Mouse (Mus musculus) bone marrow macrophage, adult 2 months (primary cell): ENCODE results near the gene Exosc5.

Experiments
- CTCF ChIP-seq: IDR thresholded peaks from 2 replicates; pipeline ENCODE4 v1.5.1; 2012; ENCODE audit warnings: low read depth, mild to moderate bottlenecking, low read length, moderate library complexity
- POLR2A ChIP-seq: IDR thresholded peaks from 2 replicates; pipeline ENCODE4 v1.6.1; 2012; ENCODE audit warnings: mild to moderate bottlenecking, low read depth, low read length, borderline replicate concordance

DNA sequence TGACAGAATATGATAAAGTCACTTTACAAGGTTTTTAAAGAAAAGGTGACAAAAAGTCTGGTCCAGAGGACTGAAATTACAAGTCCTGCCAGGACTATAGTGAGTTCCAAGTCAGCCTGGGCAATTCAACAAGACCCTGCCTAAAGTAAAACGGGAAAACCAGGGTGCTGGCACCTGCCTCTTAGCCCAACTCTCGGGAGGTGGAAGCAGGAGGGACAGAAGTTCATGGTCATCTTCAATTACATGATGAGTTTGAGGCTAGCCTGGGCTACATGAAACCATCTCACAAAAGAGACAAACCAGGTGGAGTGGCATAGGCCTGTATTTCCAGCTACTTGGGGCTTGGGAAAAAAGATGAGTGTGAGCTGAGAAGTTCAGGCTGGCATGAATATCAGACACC lies 12.7 kb downstream of the Exosc5 start:
- TF ChIP-seq CTCF (no peak), POLR2A (no peak)
